Mouse (Mus musculus): Measurements from ENCODE around the gene Sema3f. TPM values are rescaled to one million over a fixed set of nuclear protein-coding genes. Genes with fewer than 3 reads are reported as not detected.
"Not testable (repeated sequence)": the region's sequence is repeated elsewhere in the genome, so short reads cannot be mapped to it uniquely, and the experiment has no call there.

Sema3f gene
- polyA plus RNA-seq, 1 experiment, result 39.1 TPM

DNA sequence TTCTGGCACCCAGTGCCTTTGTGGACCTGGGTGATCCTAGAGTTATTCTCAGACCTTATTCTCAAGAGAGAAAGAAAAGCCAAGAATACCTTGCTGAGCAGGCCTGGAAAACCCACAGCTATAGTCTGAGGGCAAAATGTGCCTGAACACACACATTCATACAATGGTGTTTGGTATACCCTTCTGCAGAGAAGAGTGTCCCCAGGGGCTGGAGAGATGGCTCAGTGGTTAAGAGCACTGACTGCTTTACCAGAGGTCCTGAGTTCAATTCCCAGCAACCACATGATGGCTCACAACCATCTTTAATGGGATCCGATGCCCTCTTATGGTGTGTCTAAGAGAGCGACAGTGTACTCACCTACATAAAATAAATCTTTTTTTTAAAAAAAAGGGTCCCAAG lies 31.4 kb downstream of the Sema3f start:
- Histone ChIP-seq H3K4me1 (ENCODE audit: control insufficient read depth, insufficient read depth, low read length) (peaks cover 3% of the 10 kb centered on the region; the same call in 1 of the 2 replicates), H3K27ac (ENCODE audit: insufficient read depth, low read depth, low read length) (no peak overlapping the region), H3K27me3 (replicated peaks; ENCODE audit: control insufficient read depth, insufficient read depth, low read length) (no peaks in the 10 kb centered on the region), H3K4me3 (ENCODE audit: insufficient read depth, low read depth, low read length) (no peak overlapping the region), H3K36me3 (ENCODE audit: control insufficient read depth, insufficient read depth, low read length) (no peaks in the 10 kb centered on the region)
- WGBS, result 97% methylated on average over 2 of the region's 2 CpGs
- DNase-seq, result no peak
- TF ChIP-seq CTCF (conservative IDR thresholded peaks at IDR 0.05; ENCODE audit: insufficient read depth, insufficient read length, low read depth, low read length) (no peak), POLR2A (IDR thresholded peaks at IDR 0.05; ENCODE audit: low read depth, low read length) (no peak)

DNA sequence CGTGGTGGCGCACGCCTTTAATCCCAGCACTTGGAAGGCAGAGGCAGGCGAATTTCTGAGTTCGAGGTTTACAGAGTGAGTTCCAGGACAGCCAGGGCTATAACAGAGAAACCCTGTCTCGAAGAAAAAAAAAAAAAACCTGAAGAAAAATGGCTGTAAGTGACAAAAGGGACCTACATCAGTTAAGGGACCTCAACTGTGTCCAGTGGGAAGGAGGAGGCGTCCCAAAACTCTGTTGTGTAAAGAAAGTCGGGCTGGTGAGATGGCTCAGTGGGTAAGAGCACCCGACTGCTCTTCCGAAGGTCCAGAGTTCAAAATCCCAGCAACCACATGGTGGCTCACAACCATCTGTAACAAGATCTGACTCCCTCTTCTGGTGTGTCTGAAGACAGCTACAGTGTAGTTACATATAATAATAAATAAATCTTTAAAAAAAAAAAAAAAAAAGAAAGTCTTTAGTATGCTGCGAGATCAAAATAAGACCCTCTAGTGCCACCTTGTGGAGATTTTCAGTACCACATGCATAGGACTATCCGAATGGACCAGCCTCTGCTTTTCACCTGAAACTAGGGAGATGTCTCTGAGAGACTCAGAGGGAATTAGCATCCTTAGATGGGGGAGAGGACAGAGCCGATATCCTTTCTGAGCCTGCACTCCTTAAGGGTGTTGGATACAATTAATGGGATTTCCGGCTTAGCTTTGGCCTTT lies 32.3 kb downstream of the Sema3f start:
- DNase-seq, result peak; percentile 84
- WGBS, result 32% methylated on average over 14 of the region's 14 CpGs
- H3K4me3 ChIP-seq (ENCODE audit: insufficient read depth, low read depth, low read length); H3K27ac ChIP-seq (ENCODE audit: insufficient read depth, low read depth, low read length); H3K4me1 ChIP-seq (ENCODE audit: control insufficient read depth, insufficient read depth, low read length); H3K27me3 ChIP-seq (replicated peaks; ENCODE audit: control insufficient read depth, insufficient read depth, low read length); H3K36me3 ChIP-seq (ENCODE audit: control insufficient read depth, insufficient read depth, low read length): not testable (repeated sequence)
- TF ChIP-seq CTCF (conservative IDR thresholded peaks at IDR 0.05; ENCODE audit: insufficient read depth, insufficient read length, low read depth, low read length), result 0 out of 2 replicates have a peak, but pooled peaks have one; percentile 27

DNA sequence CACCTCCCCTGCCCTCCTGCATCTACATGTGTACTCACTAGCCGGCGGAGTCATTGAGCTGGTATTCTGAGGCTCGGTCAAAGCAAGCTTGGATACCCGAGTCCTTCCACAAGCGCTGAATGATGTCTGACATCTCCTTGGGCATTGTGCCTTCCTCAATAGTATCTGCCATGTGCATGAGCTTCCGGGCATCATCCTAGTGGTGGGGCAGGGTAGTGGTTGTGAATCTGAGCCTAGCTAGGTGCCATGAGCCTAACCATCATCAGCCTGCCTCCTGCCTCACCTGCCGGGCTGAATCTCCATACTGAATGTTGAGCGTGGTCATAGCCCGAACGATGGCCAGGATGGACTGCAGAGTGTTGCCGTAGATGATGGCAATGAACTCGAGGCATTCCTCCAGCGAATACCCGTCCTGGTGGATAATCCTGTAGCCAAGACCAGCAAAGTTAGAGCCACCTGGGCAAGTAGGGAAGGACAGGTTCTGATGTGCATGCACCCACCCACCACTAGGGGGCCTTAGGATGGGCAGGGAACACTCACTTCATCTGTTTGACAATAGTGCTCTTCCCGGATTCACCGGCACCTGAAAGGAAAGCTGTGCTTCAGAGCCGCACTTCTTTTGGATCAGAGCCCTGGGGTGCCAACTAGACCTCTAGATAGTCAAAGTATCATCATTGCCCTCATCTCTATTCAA lies 33.0 kb downstream of the Sema3f start:
- Histone ChIP-seq H3K4me3 (ENCODE audit: insufficient read depth, low read depth, low read length) (no peak overlapping the region), H3K27me3 (replicated peaks; ENCODE audit: control insufficient read depth, insufficient read depth, low read length) (no peaks in the 10 kb centered on the region), H3K27ac (ENCODE audit: insufficient read depth, low read depth, low read length) (no peak overlapping the region), H3K36me3 (ENCODE audit: control insufficient read depth, insufficient read depth, low read length) (no peaks in the 10 kb centered on the region), H3K4me1 (ENCODE audit: control insufficient read depth, insufficient read depth, low read length) (peaks cover 3% of the 10 kb centered on the region; the same call in 1 of the 2 replicates)
- TF ChIP-seq CTCF (conservative IDR thresholded peaks at IDR 0.05; ENCODE audit: insufficient read depth, insufficient read length, low read depth, low read length), result peak; percentile 87
- TF ChIP-seq POLR2A (IDR thresholded peaks at IDR 0.05; ENCODE audit: low read depth, low read length), result no peak
- 17% methylated on average over 17 of the region's 17 CpGs for WGBS
- DNase-seq, result peak; percentile 62

DNA sequence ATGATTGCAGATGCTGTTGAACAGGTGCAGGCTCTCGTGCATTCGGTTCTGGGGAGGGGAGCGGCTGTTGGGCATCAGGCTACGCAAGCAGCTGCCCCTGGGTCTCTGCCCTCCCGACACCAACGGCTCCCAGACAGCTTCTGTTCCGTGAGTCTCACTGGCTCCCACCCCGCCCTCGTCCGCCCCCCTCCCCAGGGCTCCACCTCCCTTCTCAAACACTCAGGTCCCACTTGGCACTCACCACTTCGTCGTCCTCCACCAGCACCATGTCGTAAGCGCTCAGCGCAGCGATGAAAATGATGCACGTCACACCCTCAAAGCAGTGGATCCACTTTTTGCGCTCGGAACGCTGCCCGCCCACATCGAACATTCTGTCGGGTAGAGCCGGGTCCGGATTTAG lies 34.0 kb downstream of the Sema3f start:
- Histone ChIP-seq H3K36me3 (ENCODE audit: control insufficient read depth, insufficient read depth, low read length) (no peaks in the 10 kb centered on the region), H3K4me1 (ENCODE audit: control insufficient read depth, insufficient read depth, low read length) (peaks cover 3% of the 10 kb centered on the region; the same call in 1 of the 2 replicates), H3K4me3 (ENCODE audit: insufficient read depth, low read depth, low read length) (peak overlapping the region; percentile 6; the same call in 1 of the 2 replicates), H3K27me3 (replicated peaks; ENCODE audit: control insufficient read depth, insufficient read depth, low read length) (no peaks in the 10 kb centered on the region), H3K27ac (ENCODE audit: insufficient read depth, low read depth, low read length) (no peak overlapping the region)
- no peak for DNase-seq
- 2% methylated on average over 24 of the region's 25 CpGs for WGBS
- no peak for TF ChIP-seq POLR2A (IDR thresholded peaks at IDR 0.05; ENCODE audit: low read depth, low read length)
- no peak for TF ChIP-seq CTCF (conservative IDR thresholded peaks at IDR 0.05; ENCODE audit: insufficient read depth, insufficient read length, low read depth, low read length)

DNA sequence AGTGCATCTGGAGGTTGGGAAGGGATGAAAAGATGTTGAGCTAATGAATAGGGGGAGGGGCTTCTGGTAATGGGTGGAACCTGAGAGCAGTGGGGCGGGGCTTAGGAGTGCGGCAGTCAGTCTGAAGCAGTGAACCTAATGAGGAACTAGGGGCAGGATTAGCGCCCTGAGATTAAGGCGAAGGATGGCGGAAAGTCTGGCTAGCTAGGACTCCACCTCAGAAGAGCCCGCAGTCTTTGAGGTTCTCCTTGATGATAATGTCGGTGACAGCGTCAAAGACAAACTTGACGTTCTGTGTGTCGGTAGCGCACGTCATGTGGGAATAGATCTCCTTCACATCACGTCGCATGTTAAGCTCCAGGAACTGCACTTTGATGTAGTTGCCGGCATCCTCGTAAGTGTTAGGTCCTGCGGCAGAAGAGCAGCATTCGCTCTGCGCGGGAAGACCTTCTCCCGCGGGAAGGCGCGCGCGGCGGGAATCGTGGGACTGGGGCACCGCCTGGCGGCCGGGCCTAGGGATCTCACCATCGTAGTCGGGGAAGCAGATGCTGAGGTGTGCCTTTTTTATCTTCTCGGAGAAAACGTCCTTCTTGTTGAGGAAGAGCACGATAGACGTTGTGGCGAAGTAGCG lies 34.5 kb downstream of the Sema3f start:
- no peak for TF ChIP-seq POLR2A (IDR thresholded peaks at IDR 0.05; ENCODE audit: low read depth, low read length)
- peak; percentile 82 for TF ChIP-seq CTCF (conservative IDR thresholded peaks at IDR 0.05; ENCODE audit: insufficient read depth, insufficient read length, low read depth, low read length)
- Histone ChIP-seq H3K4me1 (ENCODE audit: control insufficient read depth, insufficient read depth, low read length) (peaks cover 3% of the 10 kb centered on the region; the same call in 1 of the 2 replicates), H3K36me3 (ENCODE audit: control insufficient read depth, insufficient read depth, low read length) (no peaks in the 10 kb centered on the region), H3K27me3 (replicated peaks; ENCODE audit: control insufficient read depth, insufficient read depth, low read length) (no peaks in the 10 kb centered on the region), H3K27ac (ENCODE audit: insufficient read depth, low read depth, low read length) (no peak overlapping the region), H3K4me3 (ENCODE audit: insufficient read depth, low read depth, low read length) (peak overlapping the region; percentile 32)
- DNase-seq, result peak; percentile 76
- 1% methylated on average over 39 of the region's 39 CpGs for WGBS

DNA sequence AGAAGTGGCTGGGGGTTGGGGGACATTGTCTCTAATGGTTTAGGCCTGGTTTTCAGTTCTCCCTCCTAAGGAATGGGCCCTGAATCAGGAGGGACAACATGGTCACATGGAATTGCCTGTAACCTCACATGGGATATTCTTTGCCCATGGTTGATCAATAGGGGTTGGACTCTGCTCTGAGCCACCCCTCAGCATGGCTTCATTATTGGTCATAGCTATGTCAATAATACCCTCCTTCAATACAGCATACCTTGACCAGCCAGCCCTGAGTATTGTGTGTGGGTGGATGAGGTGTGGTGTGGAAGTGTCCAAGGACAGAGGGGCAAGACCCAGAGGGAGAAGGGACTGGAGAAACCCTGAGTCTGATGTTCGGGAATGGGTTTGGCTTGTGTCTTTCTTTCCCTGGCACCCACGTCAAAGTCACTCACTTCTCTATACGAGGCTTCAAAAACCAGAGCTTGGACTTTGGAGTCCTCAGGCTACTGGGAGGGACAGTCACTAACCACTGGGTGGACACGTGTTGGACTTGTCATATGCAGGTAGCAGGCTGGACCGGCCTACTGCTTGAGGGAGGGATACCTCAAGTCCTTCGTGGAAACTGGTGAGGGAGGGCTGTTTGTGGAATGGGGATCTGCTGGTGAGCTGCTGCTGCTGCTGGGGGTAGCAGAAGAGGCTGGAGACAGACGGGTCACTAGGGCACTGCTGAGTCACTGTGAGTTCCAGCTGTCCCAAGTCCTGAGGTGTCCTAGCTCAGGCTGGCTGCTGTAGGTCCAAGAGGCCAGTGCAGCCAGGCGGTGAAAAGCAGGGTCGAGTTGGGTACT lies 35.5 kb downstream of the Sema3f start:
- H3K27me3 ChIP-seq (replicated peaks; ENCODE audit: control insufficient read depth, insufficient read depth, low read length), result no peaks in the 10 kb centered on the region
- H3K4me3 ChIP-seq (ENCODE audit: insufficient read depth, low read depth, low read length), result no peak overlapping the region
- no peaks in the 10 kb centered on the region for H3K36me3 ChIP-seq (ENCODE audit: control insufficient read depth, insufficient read depth, low read length)
- 51% methylated on average over 9 of the region's 9 CpGs for WGBS
- H3K27ac ChIP-seq (ENCODE audit: insufficient read depth, low read depth, low read length), result no peak overlapping the region
- TF ChIP-seq POLR2A (IDR thresholded peaks at IDR 0.05; ENCODE audit: low read depth, low read length) (no peak), CTCF (conservative IDR thresholded peaks at IDR 0.05; ENCODE audit: insufficient read depth, insufficient read length, low read depth, low read length) (no peak)
- DNase-seq, result peak; percentile 82
- peaks cover 3% of the 10 kb centered on the region; the same call in 1 of the 2 replicates for H3K4me1 ChIP-seq (ENCODE audit: control insufficient read depth, insufficient read depth, low read length)
